Mouse (Mus musculus) hindbrain, embryonic 16.5 days (tissue): Measurements from ENCODE around the gene Tmsb15b1. TPM values are rescaled to one million over a fixed set of nuclear protein-coding genes. Genes with fewer than 3 reads are reported as not detected.

ENCODE experiments used
- ATAC-seq: fragments of 200-750 bp; cut with Nextera tagmentation; 2 replicates; pipeline ENCODE4 v1.8.0; 2017; ENCODE audit warnings: moderate TSS enrichment, moderate library complexity
- H3K27ac ChIP-seq: fragments of 300-500 bp; sonication (generic); 2 replicates; pipeline ENCODE4 v1.5.1; 2014; ENCODE audit warnings: low read depth, mild to moderate bottlenecking, control low read depth, low read length, moderate library complexity
- H3K27me3 ChIP-seq: fragments of 300-500 bp; sonication (generic); replicated peaks from 2 replicates; pipeline ENCODE4 v1.6.1; 2014; ENCODE audit warnings: low read length; ENCODE audit not compliant: control insufficient read depth, insufficient read depth
- H3K36me3 ChIP-seq: fragments of 300-500 bp; sonication (generic); 2 replicates; pipeline ENCODE4 v1.6.1; 2014; ENCODE audit warnings: mild to moderate bottlenecking, low read length, moderate library complexity, mixed read lengths; ENCODE audit not compliant: control insufficient read depth, insufficient read depth
- H3K4me1 ChIP-seq: fragments of 300-500 bp; sonication (generic); 2 replicates; pipeline ENCODE4 v1.6.1; 2014; ENCODE audit warnings: low read depth, low read length; ENCODE audit not compliant: control insufficient read depth, insufficient read depth
- H3K4me2 ChIP-seq: fragments of 300-500 bp; sonication (generic); 2 replicates; pipeline ENCODE4 v1.6.1; 2014; ENCODE audit warnings: mild to moderate bottlenecking, low read length, control low read depth, moderate library complexity
- H3K4me3 ChIP-seq: fragments of 300-500 bp; sonication (generic); 2 replicates; pipeline ENCODE4 v1.5.1; 2014; ENCODE audit warnings: mild to moderate bottlenecking, low read length, control low read depth, moderate library complexity
- H3K9ac ChIP-seq: fragments of 300-500 bp; sonication (generic); 2 replicates; pipeline ENCODE4 v1.6.1; 2014; ENCODE audit warnings: low read depth, mild to moderate bottlenecking, control low read depth, low read length, moderate library complexity
- H3K9me3 ChIP-seq: fragments of 300-500 bp; sonication (generic); 2 replicates; pipeline ENCODE4 v1.6.1; 2014; ENCODE audit warnings: mild to moderate bottlenecking, low read length, moderate library complexity; ENCODE audit not compliant: control insufficient read depth
- WGBS: fragments of 180-500 bp; shearing (Covaris S2); extraction: QIAGEN DNeasy Blood & Tissue Kit; methylation state at CpG from one replicate; pipeline ENCODE4 v1.1.7; 2014; 5-methylcytosine and 5-hydroxymethylcytosine counted together
- polyA plus RNA-seq: library from polyadenylated mRNA; unstranded; fragments of >200 nt; fragmentation: Nextera tagmentation; extraction: Ambion mirVana; gene quantifications from 2 replicates; pipeline ENCODE4 v1.2.1, GENCODE M21; 2015

Gene Tmsb15b1
- polyA plus RNA-seq, result 29.2 and 29.5 TPM in 2 replicates

DNA sequence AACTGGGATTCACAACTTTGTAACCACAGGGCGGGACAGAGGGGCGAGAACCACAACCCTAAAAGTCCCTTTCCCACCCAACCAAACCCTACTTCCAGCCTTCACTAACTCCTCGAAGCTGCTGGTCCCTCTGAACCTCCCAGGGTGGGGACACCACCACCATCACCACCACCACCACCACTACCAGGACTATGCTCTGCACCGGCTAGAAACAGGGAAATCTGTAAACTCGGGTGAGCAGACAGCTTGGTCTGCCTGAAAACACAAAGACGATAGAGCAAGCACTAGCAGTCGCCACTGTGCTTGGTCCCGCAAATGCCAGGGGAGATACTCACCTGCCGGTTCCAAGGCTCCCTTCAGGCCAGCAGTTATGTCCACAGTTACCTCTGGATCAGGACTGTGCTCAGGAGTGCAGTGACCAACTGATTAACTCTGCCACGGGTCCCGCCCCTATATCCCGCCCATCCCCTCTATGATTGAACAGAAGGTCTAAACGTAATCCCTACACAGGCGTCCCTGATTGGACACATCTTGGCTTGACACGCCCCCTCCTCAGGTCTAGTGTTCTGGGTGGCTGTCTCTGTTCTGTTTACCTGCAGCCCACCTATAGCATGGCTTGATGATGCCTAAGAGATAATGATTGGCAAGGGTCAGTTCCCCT lies at the start of gene Tmsb15b1, which contains the start of gene Tmsb15l:
Gene Tmsb15b1 (minus strand): TSS at position 451 of the 661 bp plus-strand sequence.
Gene Tmsb15l (minus strand): TSS at position 446 of the 661 bp plus-strand sequence.
- Histone ChIP-seq H3K27me3 (no peaks in the 10 kb centered on the region), H3K4me2 (peak within 1 kb of the TSS; percentile 59), H3K36me3 (no peaks in the 10 kb centered on the region), H3K9me3 (no peaks in the 10 kb centered on the region), H3K27ac (no peak within 1 kb of the TSS), H3K4me1 (no peaks in the 10 kb centered on the region), H3K4me3 (peak within 1 kb of the TSS; percentile 53), H3K9ac (peak within 1 kb of the TSS; percentile 61)
- ATAC-seq, result peak; percentile 100
- 26% methylated on average over 13 of the region's 15 CpGs for WGBS

DNA sequence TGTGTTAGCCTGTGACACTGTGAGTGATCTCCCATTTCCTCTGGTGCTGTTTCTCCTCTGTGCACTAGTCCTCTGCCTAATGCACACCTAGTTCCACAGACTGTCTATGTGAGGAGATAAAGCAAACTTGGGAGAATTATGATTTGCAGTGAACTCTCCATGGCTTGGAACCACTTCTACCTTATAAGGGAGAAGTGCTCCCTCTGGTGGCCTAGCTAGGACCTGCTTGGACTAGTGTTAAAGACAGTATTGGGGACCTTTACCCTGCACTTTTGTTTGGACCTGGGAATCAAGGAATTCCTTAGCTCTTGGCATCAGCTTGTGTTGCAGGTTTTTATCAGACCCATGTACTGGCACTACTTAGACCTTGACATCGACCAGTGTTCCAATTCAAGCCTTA lies 42.6 kb upstream of the Tmsb15b1 start:
- no peaks in the 10 kb centered on the region for H3K27me3 ChIP-seq
- 23% methylated on average over 1 of the region's 1 CpGs for WGBS
- no peaks in the 10 kb centered on the region for H3K36me3 ChIP-seq
- no peak overlapping the region for H3K4me2 ChIP-seq
- no peaks in the 10 kb centered on the region for H3K9me3 ChIP-seq
- no peak overlapping the region for H3K27ac ChIP-seq
- no peaks in the 10 kb centered on the region for H3K4me1 ChIP-seq
- no peak overlapping the region for H3K4me3 ChIP-seq
- ATAC-seq, result peak; percentile 64; the same call in 1 of the 2 replicates
- H3K9ac ChIP-seq, result no peak overlapping the region

DNA sequence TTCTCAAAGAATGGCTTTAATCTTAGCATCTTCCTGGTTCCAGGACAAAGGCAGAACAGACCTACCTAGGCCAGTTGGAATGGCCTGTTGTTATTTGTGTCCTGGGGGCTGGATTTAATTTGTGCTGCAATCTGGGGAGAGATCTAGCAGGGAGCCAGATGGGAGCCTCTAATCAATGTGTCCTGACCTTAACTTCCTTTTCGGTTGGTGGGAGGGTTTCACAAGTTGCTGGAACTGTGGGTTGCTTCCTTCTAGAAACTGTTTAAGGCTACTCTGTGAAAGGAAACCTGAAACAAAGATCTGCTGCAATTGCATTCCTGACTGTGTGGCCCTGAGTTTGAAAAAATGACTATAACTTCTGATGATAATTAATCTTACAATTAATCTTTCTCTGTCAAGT lies 41.0 kb upstream of the Tmsb15b1 start:
- no peak overlapping the region for H3K4me2 ChIP-seq
- H3K27me3 ChIP-seq, result no peaks in the 10 kb centered on the region
- no peak for ATAC-seq
- no peaks in the 10 kb centered on the region for H3K4me1 ChIP-seq
- no peak overlapping the region for H3K9ac ChIP-seq
- no peak overlapping the region for H3K27ac ChIP-seq
- H3K9me3 ChIP-seq, result no peaks in the 10 kb centered on the region
- no peak overlapping the region for H3K4me3 ChIP-seq
- no peaks in the 10 kb centered on the region for H3K36me3 ChIP-seq
- WGBS, result 67% methylated on average over 1 of the region's 1 CpGs

DNA sequence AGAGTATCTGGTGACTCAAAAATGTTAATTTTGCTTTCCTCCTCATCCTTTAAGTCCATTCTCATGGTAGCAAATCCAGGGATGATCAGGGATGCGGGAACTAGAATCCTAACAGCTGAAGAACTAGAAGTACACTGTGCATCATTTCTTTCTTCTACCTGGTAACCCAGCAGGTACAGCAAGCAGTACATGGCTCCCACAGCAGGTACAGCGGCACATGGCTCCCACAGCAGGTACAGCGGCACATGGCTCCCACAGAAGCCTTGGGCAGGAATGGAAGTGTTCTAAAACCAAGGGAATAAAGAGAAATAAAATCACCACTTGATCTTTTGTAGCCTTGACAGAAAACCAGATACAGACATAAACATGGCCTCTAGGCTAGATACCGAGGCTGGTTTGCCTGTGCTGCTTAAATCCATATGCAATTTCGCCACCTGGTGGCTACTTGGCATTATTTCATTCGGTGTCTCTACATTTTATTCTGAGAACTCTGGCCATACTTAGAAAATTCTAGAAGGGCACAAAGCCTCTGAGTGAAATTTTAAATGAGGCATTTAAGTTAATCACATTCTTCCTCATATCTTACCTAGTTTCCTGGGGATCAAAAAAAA lies 38.5 kb upstream of the Tmsb15b1 start:
- no peaks in the 10 kb centered on the region for H3K4me1 ChIP-seq
- H3K27me3 ChIP-seq, result no peaks in the 10 kb centered on the region
- H3K27ac ChIP-seq, result no peak overlapping the region
- H3K9ac ChIP-seq, result no peak overlapping the region
- ATAC-seq, result peak; percentile 77
- H3K4me2 ChIP-seq, result no peak overlapping the region
- 52% methylated on average over 6 of the region's 6 CpGs for WGBS
- no peaks in the 10 kb centered on the region for H3K36me3 ChIP-seq
- H3K4me3 ChIP-seq, result no peak overlapping the region
- H3K9me3 ChIP-seq, result no peaks in the 10 kb centered on the region

DNA sequence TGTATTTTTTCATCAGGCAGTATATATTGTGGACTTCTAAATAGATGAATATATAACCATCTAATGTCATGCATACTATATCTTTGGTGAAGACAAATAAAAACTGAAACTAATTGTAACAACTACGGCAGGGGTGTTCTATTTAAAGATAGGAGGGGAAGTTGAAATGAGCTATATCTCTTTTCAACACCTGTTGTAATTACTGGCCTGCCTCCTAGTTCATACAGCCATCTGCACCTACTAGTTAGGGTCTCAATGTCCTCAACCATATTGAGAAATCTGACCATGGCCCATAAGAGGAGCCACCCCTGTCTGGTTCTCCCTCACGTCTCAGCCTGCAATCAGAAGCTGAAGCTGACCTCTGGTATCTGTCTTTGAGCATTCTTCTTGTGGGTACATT lies 19.6 kb upstream of the Tmsb15b1 start:
- H3K4me1 ChIP-seq, result peaks cover 7% of the 10 kb centered on the region
- H3K9me3 ChIP-seq, result no peaks in the 10 kb centered on the region; the same call in 1 of the 2 replicates
- WGBS, result 89% methylated on average over 2 of the region's 2 CpGs
- H3K4me3 ChIP-seq, result no peak overlapping the region
- no peaks in the 10 kb centered on the region for H3K36me3 ChIP-seq
- no peak for ATAC-seq
- no peaks in the 10 kb centered on the region for H3K27me3 ChIP-seq
- no peak overlapping the region for H3K9ac ChIP-seq
- H3K27ac ChIP-seq, result no peak overlapping the region
- no peak overlapping the region for H3K4me2 ChIP-seq

DNA sequence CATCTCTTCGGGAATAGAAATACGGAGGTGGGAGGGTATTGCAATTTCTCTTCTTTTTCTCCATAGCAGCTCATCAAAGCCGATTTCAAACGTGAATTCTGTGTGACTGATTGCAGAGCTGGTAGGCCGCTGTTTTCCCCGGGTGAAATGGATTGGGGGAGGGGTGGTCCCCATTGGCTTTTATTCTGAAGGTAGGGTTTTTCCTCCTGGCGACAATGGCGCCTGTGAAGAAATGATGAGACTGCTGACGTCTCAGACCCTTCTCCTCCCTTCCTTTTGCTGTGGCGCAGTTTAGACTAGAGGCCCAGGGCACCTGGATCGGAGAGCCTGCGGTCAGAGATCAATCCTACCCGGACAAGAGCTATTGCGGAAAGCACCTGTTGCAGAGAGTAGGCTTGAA lies 17.0 kb upstream of the Tmsb15b1 start:
- Histone ChIP-seq H3K4me1 (peaks cover 10% of the 10 kb centered on the region), H3K4me3 (peak overlapping the region; percentile 53), H3K27ac (peak overlapping the region; percentile 85), H3K27me3 (no peaks in the 10 kb centered on the region), H3K4me2 (peak overlapping the region; percentile 63), H3K36me3 (no peaks in the 10 kb centered on the region), H3K9me3 (no peaks in the 10 kb centered on the region; the same call in 1 of the 2 replicates), H3K9ac (peak overlapping the region; percentile 71)
- ATAC-seq, result no peak
- WGBS, result 27% methylated on average over 13 of the region's 14 CpGs

DNA sequence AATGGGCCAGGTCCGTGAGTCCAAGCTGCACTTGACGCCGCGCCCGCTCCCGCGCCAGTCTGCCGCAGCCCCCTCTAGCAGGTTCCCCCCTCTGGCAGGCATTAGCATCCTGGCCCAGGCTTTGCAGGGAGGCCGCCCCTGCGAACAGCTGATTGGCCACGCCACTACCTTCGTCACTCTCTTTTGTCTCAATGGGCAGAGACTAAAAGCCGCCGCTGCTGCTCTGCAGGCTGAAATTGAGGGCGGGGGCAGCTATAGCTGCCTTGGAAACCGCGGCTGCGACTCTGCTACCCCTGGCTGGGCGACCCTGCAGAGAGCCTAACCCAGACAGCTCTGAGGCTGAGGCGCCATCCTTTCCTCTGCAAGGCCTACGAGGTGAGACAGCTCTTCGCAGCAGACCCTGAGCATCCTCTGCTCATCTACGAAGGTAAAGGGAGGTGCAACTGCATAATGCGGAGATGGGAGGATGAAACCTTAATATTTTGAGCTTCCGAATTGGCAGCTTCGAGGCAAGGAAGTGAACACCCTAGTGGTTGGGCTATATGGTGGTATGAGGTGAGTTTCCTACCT lies 16.4 kb upstream of the Tmsb15b1 start, which contains the start of gene Zcchc18:
Gene Zcchc18 (plus strand): TSS at position 178 of the 570 bp plus-strand sequence.
- Histone ChIP-seq H3K27ac (peak within 1 kb of the TSS; percentile 85), H3K4me1 (peaks cover 10% of the 10 kb centered on the region), H3K36me3 (no peaks in the 10 kb centered on the region), H3K4me3 (peak within 1 kb of the TSS; percentile 53), H3K9me3 (no peaks in the 10 kb centered on the region; the same call in 1 of the 2 replicates), H3K27me3 (no peaks in the 10 kb centered on the region), H3K4me2 (peak within 1 kb of the TSS; percentile 63), H3K9ac (peak within 1 kb of the TSS; percentile 71)
- WGBS, result 15% methylated on average over 25 of the region's 26 CpGs
- peak; percentile 99 for ATAC-seq

DNA sequence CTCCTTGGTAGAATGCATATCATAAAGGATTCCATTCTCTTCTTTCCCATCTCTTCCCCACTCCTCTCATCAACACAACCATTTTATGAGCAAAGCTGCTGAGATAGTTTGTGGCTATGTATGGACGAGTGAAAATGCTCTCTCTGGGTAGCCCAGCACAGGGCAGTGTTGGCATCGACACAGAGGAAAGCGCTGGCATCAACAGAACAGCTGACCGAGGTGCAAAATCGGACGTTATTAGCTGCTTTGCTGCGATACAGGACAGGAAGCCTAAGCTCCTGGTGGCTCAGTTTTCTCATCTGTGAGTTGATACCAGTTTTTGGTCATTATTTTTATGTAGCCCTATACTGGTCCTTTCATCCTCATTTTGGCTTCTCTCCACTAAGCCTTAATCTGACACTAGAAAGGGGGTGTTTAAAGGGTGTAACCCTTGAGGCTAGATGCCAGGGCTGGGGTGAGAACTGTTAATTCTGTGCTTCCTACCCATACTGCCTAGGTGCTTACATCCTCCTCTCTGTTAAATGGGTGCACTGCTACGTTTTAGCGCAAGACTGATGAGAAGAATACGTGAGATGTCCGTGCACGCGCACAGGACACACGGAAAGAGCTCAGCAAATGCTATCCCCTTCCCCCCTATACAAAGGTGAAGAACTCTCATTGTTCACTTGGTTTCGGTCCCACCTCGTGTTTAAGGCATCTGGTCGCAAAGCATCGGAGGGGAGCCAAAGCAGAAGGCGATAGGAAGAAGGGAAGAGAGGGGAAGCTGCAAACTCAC lies 15.7 kb upstream of the Tmsb15b1 start:
- Histone ChIP-seq H3K4me2 (peak overlapping the region; percentile 63), H3K9ac (peak overlapping the region; percentile 71), H3K36me3 (no peaks in the 10 kb centered on the region), H3K4me3 (peak overlapping the region; percentile 53), H3K9me3 (no peaks in the 10 kb centered on the region; the same call in 1 of the 2 replicates), H3K27ac (peak overlapping the region; percentile 85), H3K27me3 (no peaks in the 10 kb centered on the region), H3K4me1 (peaks cover 10% of the 10 kb centered on the region)
- WGBS, result 26% methylated on average over 19 of the region's 19 CpGs
- ATAC-seq, result peak; percentile 74
